Mouse (Mus musculus) CH12.LX (cell line): ENCODE measurements around the gene Cacna2d2. TPM values are rescaled to one million over a fixed set of nuclear protein-coding genes. Genes with fewer than 3 reads are reported as not detected.

Source experiments
- DNase-seq: peaks from one replicate; pipeline ENCODE4 v3.0.0-alpha.2; 2013; ENCODE audit errors: extremely low read depth
- H3K27ac ChIP-seq: 2 replicates; pipeline ENCODE4 v1.5.1; 2012; ENCODE audit warnings: low read depth, mild to moderate bottlenecking, control low read depth, moderate library complexity; ENCODE audit not compliant: insufficient read depth
- H3K27me3 ChIP-seq: replicated peaks from 2 replicates; pipeline ENCODE3; 2012; ENCODE audit warnings: inconsistent platforms
- H3K36me3 ChIP-seq, 2 experiments: replicated peaks in 1 of 2; 2 replicates each; pipeline versions ENCODE3 to v1.6.1; 2012; ENCODE audit warnings: inconsistent platforms in 1 of 2, low read length in 1 of 2, mild to moderate bottlenecking in 1 of 2, mixed read lengths in 1 of 2, moderate library complexity in 1 of 2; ENCODE audit not compliant: control insufficient read depth in 1 of 2, insufficient read depth in 1 of 2
- H3K4me1 ChIP-seq, 2 experiments: 2 replicates each; pipeline ENCODE4 v1.6.1; 2012; ENCODE audit warnings: inconsistent platforms in 1 of 2, moderate library complexity in 1 of 2; ENCODE audit not compliant: insufficient read depth in 2 of 2, control insufficient read depth in 1 of 2
- H3K4me2 ChIP-seq: 2 replicates; pipeline ENCODE4 v1.6.1; 2012; ENCODE audit warnings: low read depth, mild to moderate bottlenecking, control low read depth; ENCODE audit not compliant: poor library complexity, insufficient read depth, severe bottlenecking
- H3K4me3 ChIP-seq, 3 experiments: fragments of 150-350 bp in 1 of 3; sonication (generic) in 1 of 3; replicated peaks in 1 of 3; 2 replicates each; pipeline versions ENCODE3 to v1.5.1; 2011 to 2012; ENCODE audit warnings: low read depth in 2 of 3, low read length in 2 of 3, mild to moderate bottlenecking in 2 of 3, moderate library complexity in 2 of 3, control low read depth in 1 of 3, improper control_type of control experiment in 1 of 3, inconsistent platforms in 1 of 3, mixed read lengths in 1 of 3; ENCODE audit not compliant: poor library complexity in 1 of 3
- H3K79me2 ChIP-seq: replicated peaks from 2 replicates; pipeline ENCODE4 v1.6.1; 2012; ENCODE audit warnings: mild to moderate bottlenecking, moderate library complexity; ENCODE audit not compliant: control insufficient read depth, poor library complexity, insufficient read depth, severe bottlenecking; ENCODE audit errors: extremely low read depth
- H3K9ac ChIP-seq: 2 replicates; pipeline ENCODE4 v1.6.1; 2012; ENCODE audit warnings: low read depth, mild to moderate bottlenecking, control low read depth, moderate library complexity; ENCODE audit not compliant: insufficient read depth
- H3K9me3 ChIP-seq: replicated peaks from 2 replicates; pipeline ENCODE3; 2012; ENCODE audit warnings: low read length, inconsistent platforms, mixed read lengths
- BHLHE40 ChIP-seq: IDR thresholded peaks from 2 replicates; pipeline ENCODE4 v1.6.1; 2011; ENCODE audit warnings: mild to moderate bottlenecking, low read depth, low read length, improper control_type of control experiment
- CHD1 ChIP-seq: IDR thresholded peaks from 2 replicates; pipeline ENCODE4 v1.6.1; 2012; ENCODE audit warnings: low read depth, low read length, improper control_type of control experiment, inconsistent platforms
- CHD2 ChIP-seq: IDR thresholded peaks from 2 replicates; pipeline ENCODE4 v1.6.1; 2011; ENCODE audit warnings: low read length, improper control_type of control experiment
- CTCF ChIP-seq, 2 experiments: IDR thresholded peaks in 1 of 2; conservative IDR thresholded peaks in 1 of 2; 2 replicates each; pipeline ENCODE4 v1.5.1; 2011 to 2012; ENCODE audit warnings: low read depth in 2 of 2, low read length in 2 of 2, improper control_type of control experiment in 1 of 2, inconsistent platforms in 1 of 2, mild to moderate bottlenecking in 1 of 2, moderate library complexity in 1 of 2
- ELF1 ChIP-seq: IDR thresholded peaks from 2 replicates; pipeline ENCODE4 v1.6.1; 2014; ENCODE audit warnings: low read depth, mild to moderate bottlenecking, inconsistent platforms, low read length, improper control_type of control experiment
- GABPA ChIP-seq: IDR thresholded peaks from 2 replicates; pipeline ENCODE4 v1.6.1; 2012; ENCODE audit warnings: low read depth, low read length, improper control_type of control experiment, inconsistent platforms; ENCODE audit not compliant: insufficient replicate concordance
- IRF4 ChIP-seq: IDR thresholded peaks from 2 replicates; pipeline ENCODE4 v1.6.1; 2014; ENCODE audit warnings: low read depth, mild to moderate bottlenecking, inconsistent platforms, low read length, improper control_type of control experiment
- JUN ChIP-seq: IDR thresholded peaks from 2 replicates; pipeline ENCODE4 v1.6.1; 2011; ENCODE audit warnings: low read depth, mild to moderate bottlenecking, low read length, improper control_type of control experiment, moderate library complexity; ENCODE audit not compliant: insufficient read depth
- MAFK ChIP-seq: IDR thresholded peaks from 2 replicates; pipeline ENCODE4 v1.6.1; 2011; ENCODE audit warnings: low read length, improper control_type of control experiment; ENCODE audit not compliant: insufficient replicate concordance
- MEF2A ChIP-seq: IDR thresholded peaks from 2 replicates; pipeline ENCODE4 v1.6.1; 2014; ENCODE audit warnings: low read depth, mild to moderate bottlenecking, inconsistent platforms, low read length, improper control_type of control experiment, borderline replicate concordance
- MXI1 ChIP-seq: IDR thresholded peaks from 2 replicates; pipeline ENCODE4 v1.6.1; 2011; ENCODE audit warnings: mild to moderate bottlenecking, low read depth, low read length, improper control_type of control experiment
- NELFE ChIP-seq: IDR thresholded peaks from 2 replicates; pipeline ENCODE4 v1.6.1; 2011; ENCODE audit warnings: low read depth, low read length, improper control_type of control experiment
- POLR2AphosphoS2 ChIP-seq: IDR thresholded peaks from 2 replicates; pipeline ENCODE4 v1.6.1; 2011; ENCODE audit warnings: low read depth, low read length, improper control_type of control experiment
- RCOR1 ChIP-seq: conservative IDR thresholded peaks from 2 replicates; pipeline ENCODE4 v1.6.1; 2012; ENCODE audit warnings: low read depth, mild to moderate bottlenecking, inconsistent platforms, low read length, improper control_type of control experiment
- SMC3 ChIP-seq: IDR thresholded peaks from 2 replicates; pipeline ENCODE4 v1.6.1; 2011; ENCODE audit warnings: low read depth, low read length, improper control_type of control experiment
- TBP ChIP-seq: conservative IDR thresholded peaks from 2 replicates; pipeline ENCODE4 v1.6.1; 2011; ENCODE audit warnings: low read depth, low read length, improper control_type of control experiment
- ZC3H11A ChIP-seq: IDR thresholded peaks from 2 replicates; pipeline ENCODE4 v1.6.1; 2012; ENCODE audit warnings: low read depth, mild to moderate bottlenecking, inconsistent platforms, low read length, improper control_type of control experiment
- ZKSCAN1 ChIP-seq: IDR thresholded peaks from 2 replicates; pipeline ENCODE4 v1.6.1; 2012; ENCODE audit warnings: low read depth, inconsistent platforms, low read length, improper control_type of control experiment, borderline replicate concordance
- ZMIZ1 ChIP-seq: IDR thresholded peaks from 2 replicates; pipeline ENCODE4 v1.6.1; 2012; ENCODE audit warnings: low read depth, mild to moderate bottlenecking, inconsistent platforms, low read length, improper control_type of control experiment
- dilution Hi-C: fragments of 300-500 bp; cut with MboI; formaldehyde crosslinking; loops from 2 replicates; pipeline ENCODE4 v1.14.3; 2020; ENCODE audit warnings: low sequenced_read_pairs; ENCODE audit not compliant: extremely low pct_unique_long_range_greater_than_20kb, extremely low pct_ligation_motif_present
- in situ Hi-C: fragments of 300-500 bp; cut with MboI; formaldehyde crosslinking; loops from 3 replicates; pipeline ENCODE4 v1.14.3; 2019; ENCODE audit warnings: low sequenced_read_pairs, low pct_ligation_motif_present, low pct_unique_long_range_greater_than_20kb, mixed read lengths
- polyA plus RNA-seq: library from polyadenylated mRNA; unstranded; fragments of >175 nt; gene quantifications from 2 replicates; pipeline ENCODE4 v1.2.1, GENCODE M21; 2012; ENCODE audit warnings: low read depth; ENCODE audit not compliant: insufficient read length
- total RNA-seq, 2 experiments: library from RNA; depleted of rRNA; stranded (reverse); fragments of 300-350 nt in 1 of 2; fragments of >200 nt in 1 of 2; gene quantifications; 2 replicates each; pipeline ENCODE4 v1.2.3; 2012 to 2014

Cacna2d2 gene
- total and polyA plus RNA-seq, 3 experiments = 0.04 TPM; not detected in 2

DNA sequence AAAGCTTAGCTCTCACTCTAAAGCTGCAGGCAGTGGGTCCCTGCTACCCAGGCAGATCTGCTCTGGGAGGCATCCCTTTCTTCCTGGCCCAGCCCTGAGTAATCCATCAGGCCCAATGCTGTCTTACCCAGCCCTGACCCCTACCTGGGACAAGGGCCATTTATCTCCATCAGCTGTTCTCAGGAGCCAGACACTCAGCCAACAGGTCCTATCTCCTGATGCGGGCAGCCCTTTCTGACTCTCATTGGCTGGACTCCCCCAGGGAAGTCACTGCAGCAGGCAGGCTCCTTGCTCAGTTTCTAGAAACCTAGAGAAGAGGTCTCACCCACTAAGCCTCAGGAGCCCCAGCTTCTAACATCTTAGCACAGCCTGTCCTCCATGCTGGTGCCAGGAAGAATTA, 31.1 kb upstream of the Cacna2d2 start:
- no peak overlapping the region for H3K9ac ChIP-seq
- H3K4me3 ChIP-seq = no peak overlapping the region
- H3K27me3 ChIP-seq = peaks cover 46% of the 10 kb centered on the region
- H3K4me1 ChIP-seq = peaks cover 8 to 23% of the 10 kb centered on the region in 2 experiments
- no peak overlapping the region for H3K4me2 ChIP-seq
- DNase-seq = no peak
- no peaks in the 10 kb centered on the region for H3K36me3 ChIP-seq
- no peak for TF ChIP-seq GABPA
- no peak for TF ChIP-seq ZC3H11A
- TF ChIP-seq POLR2AphosphoS2 = no peak
- TF ChIP-seq BHLHE40 = no peak
- no peak for TF ChIP-seq CTCF (conservative IDR thresholded peaks at IDR 0.05 in 1 of 2, IDR thresholded peaks at IDR 0.05 in 1 of 2; ENCODE audit: low read depth in 2 of 2, low read length in 2 of 2)
- no peak for TF ChIP-seq CHD1
- no peak for TF ChIP-seq JUN
- TF ChIP-seq SMC3 = no peak
- TF ChIP-seq RCOR1 = no peak
- no peak for TF ChIP-seq NELFE
- TF ChIP-seq ZMIZ1 = no peak
- TF ChIP-seq MXI1 = no peak
- no peak for TF ChIP-seq ELF1
- H3K9me3 ChIP-seq = no peaks in the 10 kb centered on the region
- in situ Hi-C loops (loop anchor here (5.0 kb wide), 1 partner anchor 144 kb away; no protein-coding TSS in a partner anchor), dilution Hi-C loops (no loop called here)
- no peaks in the 10 kb centered on the region for H3K79me2 ChIP-seq
- no peak overlapping the region for H3K27ac ChIP-seq

DNA sequence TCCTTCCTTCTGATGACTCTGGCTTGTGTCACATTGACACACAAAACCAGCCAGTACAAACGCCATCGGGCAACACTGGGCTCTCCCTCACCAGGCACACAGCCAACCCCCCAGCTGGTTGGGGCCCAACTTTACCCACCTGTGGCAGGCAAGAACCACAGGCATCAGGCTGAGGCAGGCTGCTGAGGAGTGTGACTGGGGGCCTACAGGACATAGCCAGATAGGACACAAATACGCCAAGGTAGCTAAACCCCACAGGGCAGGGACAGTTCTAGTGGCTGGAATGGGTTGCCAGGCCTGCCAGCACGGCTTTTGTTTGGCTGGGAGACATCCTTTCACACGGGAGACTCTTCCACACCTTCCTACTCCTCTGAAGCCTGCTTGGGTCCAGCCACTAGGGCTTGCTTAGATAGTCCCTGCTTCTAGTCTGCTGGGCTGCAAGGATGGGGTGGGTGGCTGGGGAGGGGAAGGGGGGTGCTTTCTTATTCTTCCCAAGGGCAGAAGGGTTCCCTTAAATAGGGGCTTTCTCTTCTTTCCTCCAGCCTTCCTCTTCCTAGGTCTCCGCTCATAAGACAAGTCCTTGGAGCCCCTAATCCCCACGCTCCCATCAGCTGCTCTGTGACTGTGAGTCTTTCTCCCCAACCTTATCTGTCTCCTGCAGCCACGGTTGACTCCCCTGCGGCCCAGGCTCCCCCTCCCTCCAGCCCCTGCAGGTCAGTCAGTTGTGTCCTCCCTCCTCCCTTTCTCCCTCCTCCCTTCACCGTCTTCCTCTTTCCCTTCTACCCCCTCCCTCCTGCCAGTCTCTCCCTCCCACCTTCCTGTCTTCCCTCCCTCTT, 29.9 kb upstream of the Cacna2d2 start:
- TF ChIP-seq CHD2 = no peak
- TF ChIP-seq ELF1 = no peak
- no peak for TF ChIP-seq ZKSCAN1
- TF ChIP-seq MEF2A = no peak
- TF ChIP-seq IRF4 = no peak
- no peak for TF ChIP-seq MAFK
- TF ChIP-seq TBP = no peak
- no peaks in the 10 kb centered on the region for H3K36me3 ChIP-seq
- no peak overlapping the region for H3K27ac ChIP-seq
- no peak for DNase-seq
- dilution Hi-C loops (no loop called here), in situ Hi-C loops (loop anchor here (5.0 kb wide), 1 partner anchor 143 kb away; no protein-coding TSS in a partner anchor)
- no peak overlapping the region for H3K9ac ChIP-seq
- H3K79me2 ChIP-seq = no peaks in the 10 kb centered on the region
- no peak overlapping the region for H3K4me3 ChIP-seq
- H3K4me2 ChIP-seq = no peak overlapping the region
- H3K27me3 ChIP-seq = peaks cover 38% of the 10 kb centered on the region
- H3K4me1 ChIP-seq = peaks cover 8 to 23% of the 10 kb centered on the region in 2 experiments
- H3K9me3 ChIP-seq = no peaks in the 10 kb centered on the region
